Mouse (Mus musculus) kidney, adult 2 months (tissue): Measurements from ENCODE around the gene Actr1b.

Experiments used
- CTCF ChIP-seq: fragments of 200-500 bp; conservative IDR thresholded peaks from 2 replicates; pipeline ENCODE4 v1.5.1; 2011; ENCODE audit warnings: low read depth, mild to moderate bottlenecking, control low read depth, low read length, moderate library complexity, mixed read lengths; ENCODE audit not compliant: insufficient read depth, insufficient read length
- POLR2A ChIP-seq: fragments of 200-500 bp; IDR thresholded peaks from one replicate; pipeline ENCODE4 v1.6.1; 2011; ENCODE audit warnings: low read depth, low read length, control low read depth

DNA sequence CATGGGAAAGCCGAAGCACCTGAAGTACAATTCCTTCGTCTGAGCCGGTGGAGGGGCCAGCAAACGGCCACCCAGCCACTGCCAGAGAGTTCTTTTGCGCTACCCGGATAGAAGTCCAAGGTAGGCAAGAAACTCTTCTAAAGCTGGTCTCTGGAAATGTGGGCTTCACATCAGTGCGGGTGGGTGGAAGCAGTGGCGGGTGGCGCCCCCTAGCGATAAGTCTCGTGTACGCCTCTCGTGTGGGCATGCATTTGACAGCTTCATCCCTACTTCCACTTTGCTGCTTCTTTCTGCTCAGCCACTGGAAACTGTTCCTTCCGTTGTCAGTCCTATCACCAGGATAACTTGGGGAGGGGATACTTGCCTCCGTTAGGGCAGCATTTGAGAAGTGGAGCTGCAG is 32.2 kb upstream of the Actr1b start:
- TF ChIP-seq CTCF: peak; percentile 54
- no peak for TF ChIP-seq POLR2A
